Mouse (Mus musculus) embryonic facial prominence, embryonic 10.5 days (tissue): ENCODE measurements around the gene Rgs9. TPM values are rescaled to one million over a fixed set of nuclear protein-coding genes. Genes with fewer than 3 reads are reported as not detected.

ENCODE experiments used
- DNase-seq: peaks from one replicate; pipeline ENCODE4 v3.0.0-alpha.2; 2017; ENCODE audit warnings: low spot score
- H3K27ac ChIP-seq: fragments of 300-500 bp; sonication (generic); replicated peaks from 2 replicates; pipeline ENCODE4 v1.5.1; 2016; ENCODE audit warnings: mild to moderate bottlenecking
- H3K27me3 ChIP-seq: fragments of 300-500 bp; sonication (generic); replicated peaks from 2 replicates; pipeline ENCODE4 v1.6.1; 2016; ENCODE audit warnings: low read depth, mild to moderate bottlenecking; ENCODE audit not compliant: poor library complexity, severe bottlenecking
- H3K36me3 ChIP-seq: fragments of 300-500 bp; sonication (generic); replicated peaks from 2 replicates; pipeline ENCODE4 v1.6.1; 2016; ENCODE audit warnings: mild to moderate bottlenecking, moderate library complexity
- H3K4me1 ChIP-seq: fragments of 300-500 bp; sonication (generic); 2 replicates; pipeline ENCODE4 v1.6.1; 2016
- H3K4me3 ChIP-seq: fragments of 300-500 bp; sonication (generic); 2 replicates; pipeline ENCODE4 v1.5.1; 2016; ENCODE audit warnings: mild to moderate bottlenecking, moderate library complexity
- H3K9me3 ChIP-seq: fragments of 300-500 bp; sonication (generic); 2 replicates; pipeline ENCODE4 v1.6.1; 2016; ENCODE audit warnings: mild to moderate bottlenecking
- WGBS: fragments of 180-500 bp; shearing (Covaris S2); methylation state at CpG from one replicate; pipeline ENCODE4 v1.1.7; 2016; 5-methylcytosine and 5-hydroxymethylcytosine counted together
- polyA plus RNA-seq: library from polyadenylated mRNA; unstranded; fragments of >200 nt; fragmentation: Nextera tagmentation; extraction: Ambion mirVana; gene quantifications from 2 replicates; pipeline ENCODE4 v1.2.1, GENCODE M21; 2016

The Rgs9 gene
- polyA plus RNA-seq, 1 experiment from 2014 or later, result 1.8 TPM

- peaks cover 11% of the 10 kb centered on the region for H3K4me1 ChIP-seq
- no peak for DNase-seq
- peaks cover 11% of the 10 kb centered on the region for H3K27me3 ChIP-seq
- no peak overlapping the region for H3K4me3 ChIP-seq
- 74% methylated on average over 4 of the region's 4 CpGs for WGBS
- H3K36me3 ChIP-seq, result no peaks in the 10 kb centered on the region
- H3K27ac ChIP-seq, result no peak overlapping the region
- H3K9me3 ChIP-seq, result no peaks in the 10 kb centered on the region
Observed at GRCm38 (mm10) chr11:109329331-109329730, 31.4 kb upstream of the Rgs9 start.

- Histone ChIP-seq H3K27ac (no peak overlapping the region), H3K4me1 (peaks cover 11% of the 10 kb centered on the region), H3K36me3 (no peaks in the 10 kb centered on the region), H3K27me3 (peaks cover 11% of the 10 kb centered on the region), H3K9me3 (no peaks in the 10 kb centered on the region), H3K4me3 (no peak overlapping the region)
- 84% methylated on average over 10 of the region's 10 CpGs for WGBS
- DNase-seq, result no peak
Observed at GRCm38 (mm10) chr11:109327952-109328351, 30.0 kb upstream of the Rgs9 start.

GRCm38 (mm10) chr11:109327381-109327780 lies 29.5 kb upstream of the Rgs9 start:
- peaks cover 8% of the 10 kb centered on the region for H3K27me3 ChIP-seq
- H3K4me1 ChIP-seq, result peaks cover 11% of the 10 kb centered on the region
- no peak for DNase-seq
- no peak overlapping the region for H3K4me3 ChIP-seq
- no peak overlapping the region for H3K27ac ChIP-seq
- no peaks in the 10 kb centered on the region for H3K36me3 ChIP-seq
- WGBS, result 32% methylated on average over 3 of the region's 3 CpGs
- H3K9me3 ChIP-seq, result no peaks in the 10 kb centered on the region

GRCm38 (mm10) chr11:109326270-109326669 lies 28.3 kb upstream of the Rgs9 start:
- H3K4me3 ChIP-seq, result no peak overlapping the region
- H3K27ac ChIP-seq, result no peak overlapping the region
- peaks cover 4% of the 10 kb centered on the region for H3K4me1 ChIP-seq
- H3K36me3 ChIP-seq, result no peaks in the 10 kb centered on the region
- 74% methylated on average over 13 of the region's 13 CpGs for WGBS
- DNase-seq, result no peak
- peaks cover 8% of the 10 kb centered on the region for H3K27me3 ChIP-seq
- H3K9me3 ChIP-seq, result no peaks in the 10 kb centered on the region

- Histone ChIP-seq H3K27me3 (peaks cover 12% of the 10 kb centered on the region), H3K36me3 (no peaks in the 10 kb centered on the region), H3K27ac (no peak overlapping the region), H3K4me1 (no peaks in the 10 kb centered on the region), H3K9me3 (no peaks in the 10 kb centered on the region), H3K4me3 (no peak overlapping the region)
- 64% methylated on average over 8 of the region's 8 CpGs for WGBS
- DNase-seq, result no peak
Observed at GRCm38 (mm10) chr11:109320361-109320933, 22.5 kb upstream of the Rgs9 start.

- H3K27me3 ChIP-seq, result peaks cover 17% of the 10 kb centered on the region
- no peaks in the 10 kb centered on the region for H3K9me3 ChIP-seq
- no peaks in the 10 kb centered on the region for H3K4me1 ChIP-seq
- no peak for DNase-seq
- no peak overlapping the region for H3K27ac ChIP-seq
- no peaks in the 10 kb centered on the region for H3K36me3 ChIP-seq
- no peak overlapping the region for H3K4me3 ChIP-seq
- WGBS, result 92% methylated on average over 5 of the region's 5 CpGs
Observed at GRCm38 (mm10) chr11:109319946-109320345, 22.0 kb upstream of the Rgs9 start.

GRCm38 (mm10) chr11:109319471-109319870 lies 21.5 kb upstream of the Rgs9 start:
- Histone ChIP-seq H3K27me3 (peaks cover 21% of the 10 kb centered on the region), H3K36me3 (no peaks in the 10 kb centered on the region), H3K4me3 (no peak overlapping the region), H3K4me1 (no peaks in the 10 kb centered on the region), H3K27ac (no peak overlapping the region), H3K9me3 (no peaks in the 10 kb centered on the region)
- DNase-seq, result no peak
- WGBS, result 85% methylated on average over 4 of the region's 4 CpGs

- Histone ChIP-seq H3K27me3 (peaks cover 34% of the 10 kb centered on the region), H3K36me3 (no peaks in the 10 kb centered on the region), H3K4me1 (peaks cover 8% of the 10 kb centered on the region; the same call in 1 of the 2 replicates), H3K27ac (no peak overlapping the region), H3K4me3 (no peak overlapping the region), H3K9me3 (no peaks in the 10 kb centered on the region)
- WGBS, result 42% methylated on average over 4 of the region's 4 CpGs
- DNase-seq, result no peak
Observed at GRCm38 (mm10) chr11:109316921-109317320, 19.0 kb upstream of the Rgs9 start.

GRCm38 (mm10) chr11:109311885-109312605 lies 14.1 kb upstream of the Rgs9 start:
- H3K27me3 ChIP-seq, result peaks cover 34% of the 10 kb centered on the region
- peak; percentile 76 for DNase-seq
- peak overlapping the region; percentile 89 for H3K27ac ChIP-seq

GRCm38 (mm10) chr11:109305680-109306079 lies 7.8 kb upstream of the Rgs9 start:
- 83% methylated on average over 5 of the region's 5 CpGs for WGBS
- H3K4me1 ChIP-seq, result no peaks in the 10 kb centered on the region
- H3K27me3 ChIP-seq, result no peaks in the 10 kb centered on the region
- no peaks in the 10 kb centered on the region for H3K9me3 ChIP-seq
- H3K27ac ChIP-seq, result no peak overlapping the region
- DNase-seq, result no peak
- no peak overlapping the region for H3K4me3 ChIP-seq
- no peaks in the 10 kb centered on the region for H3K36me3 ChIP-seq

More at GRCm38 (mm10) chr11:109311885-109312605, 14.1 kb upstream of the Rgs9 start:
- Histone ChIP-seq H3K4me1 (peaks cover 8% of the 10 kb centered on the region; the same call in 1 of the 2 replicates), H3K4me3 (peak overlapping the region; percentile 72), H3K9me3 (no peaks in the 10 kb centered on the region), H3K36me3 (no peaks in the 10 kb centered on the region)
- 11% methylated on average over 20 of the region's 20 CpGs for WGBS

GRCm38 (mm10) chr11:109302338-109302737 lies 4.4 kb upstream of the Rgs9 start:
- WGBS, result 77% methylated on average over 4 of the region's 4 CpGs
- Histone ChIP-seq H3K36me3 (no peaks in the 10 kb centered on the region), H3K4me3 (no peak overlapping the region), H3K4me1 (peaks cover 5% of the 10 kb centered on the region; the same call in 1 of the 2 replicates), H3K27ac (no peak overlapping the region), H3K9me3 (no peaks in the 10 kb centered on the region), H3K27me3 (peaks cover 24% of the 10 kb centered on the region)
- DNase-seq, result no peak

GRCm38 (mm10) chr11:109297031-109297430 lies 898 bp downstream of the Rgs9 start:
- Histone ChIP-seq H3K4me1 (peaks cover 12% of the 10 kb centered on the region), H3K9me3 (no peaks in the 10 kb centered on the region), H3K27ac (no peak overlapping the region), H3K27me3 (peaks cover 68% of the 10 kb centered on the region), H3K4me3 (no peak overlapping the region), H3K36me3 (no peaks in the 10 kb centered on the region)
- WGBS, result 80% methylated on average over 7 of the region's 7 CpGs
- DNase-seq, result no peak

- Histone ChIP-seq H3K36me3 (no peaks in the 10 kb centered on the region), H3K9me3 (no peaks in the 10 kb centered on the region), H3K27ac (no peak overlapping the region), H3K4me3 (no peak overlapping the region), H3K27me3 (peaks cover 41% of the 10 kb centered on the region), H3K4me1 (peaks cover 23% of the 10 kb centered on the region)
- 33% methylated on average over 3 of the region's 3 CpGs for WGBS
- peak; percentile 59 for DNase-seq
Observed at GRCm38 (mm10) chr11:109292056-109292455, 5.9 kb downstream of the Rgs9 start.
